Mouse (Mus musculus) kidney, adult 2 months (tissue): ENCODE data around the gene Hps6. TPM values are rescaled to one million over a fixed set of nuclear protein-coding genes. Genes with fewer than 3 reads are reported as not detected.
A peak's percentile ranks its signal among the peaks of the same experiment; 100 is the strongest.

Source experiments
- DNase-seq: peaks from one replicate; pipeline ENCODE4 v3.0.0; 2021
- H3K27ac ChIP-seq: fragments of 200-500 bp; 2 replicates; pipeline ENCODE4 v1.5.1; 2012; ENCODE audit warnings: low read depth, low read length, control low read depth, inconsistent platforms; ENCODE audit not compliant: insufficient read depth
- H3K27me3 ChIP-seq: fragments of 200-500 bp; replicated peaks from 2 replicates; pipeline ENCODE4 v1.6.1; 2012; ENCODE audit warnings: mild to moderate bottlenecking, moderate library complexity, low read length, inconsistent platforms; ENCODE audit not compliant: control insufficient read depth, insufficient read depth
- H3K36me3 ChIP-seq: fragments of 200-500 bp; 2 replicates; pipeline ENCODE4 v1.6.1; 2012; ENCODE audit warnings: mild to moderate bottlenecking, moderate library complexity, low read length, inconsistent platforms; ENCODE audit not compliant: control insufficient read depth, insufficient read depth
- H3K4me1 ChIP-seq: fragments of 200-500 bp; 2 replicates; pipeline ENCODE4 v1.6.1; 2011; ENCODE audit warnings: low read length; ENCODE audit not compliant: control insufficient read depth, insufficient read depth
- H3K4me3 ChIP-seq: fragments of 200-500 bp; 2 replicates; pipeline ENCODE4 v1.5.1; 2011; ENCODE audit warnings: mild to moderate bottlenecking, low read depth, low read length, control low read depth; ENCODE audit not compliant: insufficient read depth
- CTCF ChIP-seq: fragments of 200-500 bp; conservative IDR thresholded peaks from 2 replicates; pipeline ENCODE4 v1.5.1; 2011; ENCODE audit warnings: low read depth, mild to moderate bottlenecking, control low read depth, low read length, moderate library complexity, mixed read lengths; ENCODE audit not compliant: insufficient read depth, insufficient read length
- POLR2A ChIP-seq: fragments of 200-500 bp; IDR thresholded peaks from one replicate; pipeline ENCODE4 v1.6.1; 2011; ENCODE audit warnings: low read depth, low read length, control low read depth
- WGBS: fragments of 180-500 bp; shearing (Covaris S2); methylation state at CpG from one replicate; pipeline ENCODE4 v1.1.7; 2018; 5-methylcytosine and 5-hydroxymethylcytosine counted together
- polyA plus RNA-seq: library from polyadenylated mRNA; depleted of rRNA; stranded (reverse); fragments of >200 nt; gene quantifications from 2 replicates; pipeline ENCODE4 v1.2.3, GENCODE M21; 2012

Gene Hps6
- polyA plus RNA-seq, 1 experiment = 4.8 TPM

- TF ChIP-seq CTCF (no peak), POLR2A (no peak)
- H3K4me1 ChIP-seq = peaks cover 48% of the 10 kb centered on the region
- no peaks in the 10 kb centered on the region for H3K27me3 ChIP-seq
- peak overlapping the region; percentile 45 for H3K27ac ChIP-seq
- WGBS = 12% methylated on average over 7 of the region's 7 CpGs
- H3K4me3 ChIP-seq = peak overlapping the region; percentile 1; the same call in 1 of the 2 replicates
- DNase-seq = no peak
- no peaks in the 10 kb centered on the region for H3K36me3 ChIP-seq
These were observed 38.1 kb downstream of the Hps6 start for GRCm38 (mm10) chr19:46041299-46041932.

GRCm38 (mm10) chr19:46041933-46042475 is 38.7 kb downstream of the Hps6 start:
- no peak for TF ChIP-seq POLR2A
- no peak for TF ChIP-seq CTCF
- WGBS = 1% methylated on average over 14 of the region's 14 CpGs
- H3K27ac ChIP-seq = peak overlapping the region; percentile 62
- peak overlapping the region; percentile 14 for H3K4me3 ChIP-seq
- no peaks in the 10 kb centered on the region for H3K27me3 ChIP-seq
- peaks cover 48% of the 10 kb centered on the region for H3K4me1 ChIP-seq
- no peaks in the 10 kb centered on the region for H3K36me3 ChIP-seq
- DNase-seq = peak; percentile 94

GRCm38 (mm10) chr19:46042476-46043011 is 39.2 kb downstream of the Hps6 start:
- Histone ChIP-seq H3K4me3 (peak overlapping the region; percentile 14; the same call in 1 of the 2 replicates), H3K27me3 (no peaks in the 10 kb centered on the region), H3K36me3 (no peaks in the 10 kb centered on the region), H3K27ac (peak overlapping the region; percentile 62), H3K4me1 (peaks cover 48% of the 10 kb centered on the region)
- peak; percentile 50 for DNase-seq
- WGBS = 6% methylated on average over 6 of the region's 6 CpGs
- TF ChIP-seq CTCF (no peak), POLR2A (no peak)

GRCm38 (mm10) chr19:46043380-46043779 is 40.1 kb downstream of the Hps6 start:
- H3K36me3 ChIP-seq = no peaks in the 10 kb centered on the region
- 41% methylated on average over 7 of the region's 7 CpGs for WGBS
- TF ChIP-seq CTCF (no peak), POLR2A (no peak)
- DNase-seq = peak; percentile 51
- peaks cover 42% of the 10 kb centered on the region for H3K4me1 ChIP-seq
- H3K27me3 ChIP-seq = no peaks in the 10 kb centered on the region
- no peak overlapping the region; the same call in 1 of the 2 replicates for H3K4me3 ChIP-seq
- peak overlapping the region; percentile 62; the same call in 1 of the 2 replicates for H3K27ac ChIP-seq

- Histone ChIP-seq H3K27me3 (no peaks in the 10 kb centered on the region), H3K4me1 (peaks cover 36% of the 10 kb centered on the region), H3K36me3 (no peaks in the 10 kb centered on the region), H3K4me3 (peak within 1 kb of the TSS; percentile 68), H3K27ac (peak within 1 kb of the TSS; percentile 96)
- peak; percentile 77 for DNase-seq
- TF ChIP-seq POLR2A (no peak), CTCF (no peak)
- WGBS = 1% methylated on average over 34 of the region's 34 CpGs
These were observed 41.1 kb downstream of the Hps6 start, which contains the start of gene Pprc1 for GRCm38 (mm10) chr19:46044271-46044992. Gene Pprc1, plus strand, starts transcription at chr19:46044886.

- WGBS = under 1% methylated on average over 84 of the region's 84 CpGs
These were observed 41.8 kb downstream of the Hps6 start, which contains the start of gene Ldb1 for GRCm38 (mm10) chr19:46044993-46045695. Gene Ldb1, minus strand, starts transcription at chr19:46045214.

More at GRCm38 (mm10) chr19:46044993-46045695, 41.8 kb downstream of the Hps6 start, which contains the start of gene Ldb1:
- Histone ChIP-seq H3K27ac (peak within 1 kb of the TSS; percentile 96), H3K4me3 (peak within 1 kb of the TSS; percentile 68), H3K4me1 (peaks cover 31% of the 10 kb centered on the region), H3K27me3 (no peaks in the 10 kb centered on the region), H3K36me3 (no peaks in the 10 kb centered on the region)
- peak; percentile 95 for DNase-seq
- TF ChIP-seq POLR2A = no peak
- no peak for TF ChIP-seq CTCF
